Mouse (Mus musculus) monocyte, adult 59 days (primary cell): ENCODE results near the gene Galnt10. TPM values are rescaled to one million over a fixed set of nuclear protein-coding genes. Genes with fewer than 3 reads are reported as not detected.

Experiments used
- total RNA-seq, 2 experiments: library from RNA; stranded (reverse); gene quantifications; one replicate each; pipeline ENCODE4 v1.2.4; 2023

The Galnt10 gene
- total RNA-seq: 10 to 100 TPM; 43.9 to 44.2 TPM

DNA sequence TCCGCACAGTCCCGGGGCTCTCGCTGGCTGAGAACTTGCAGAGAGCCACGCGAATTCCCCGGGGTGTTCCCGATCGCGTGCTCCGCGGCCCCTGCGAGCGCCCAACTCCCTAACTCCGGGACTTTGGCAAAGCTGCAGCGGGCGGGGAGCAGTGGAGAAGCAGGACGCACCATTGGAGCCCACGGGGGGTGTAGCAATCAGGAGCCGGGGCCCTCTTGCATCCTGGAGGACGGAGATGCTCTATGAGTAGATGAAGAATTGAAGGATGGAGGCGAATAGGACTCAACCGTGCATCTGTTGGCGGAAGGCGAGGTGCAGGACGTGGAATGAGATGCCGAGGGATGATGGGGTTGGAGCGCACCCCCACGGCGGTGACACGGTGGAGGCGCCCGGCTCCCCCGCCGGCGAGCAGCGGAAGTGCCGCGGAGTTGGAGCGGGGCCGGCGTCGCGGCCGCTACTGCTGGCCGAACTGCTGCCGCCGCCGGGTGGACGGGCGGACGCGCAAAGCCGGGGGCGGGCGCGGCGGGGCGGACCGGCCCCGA lies at the start of gene Galnt10:
TSS of gene Galnt10 (plus strand) at position 425 of the 542 bp plus-strand sequence.

DNA sequence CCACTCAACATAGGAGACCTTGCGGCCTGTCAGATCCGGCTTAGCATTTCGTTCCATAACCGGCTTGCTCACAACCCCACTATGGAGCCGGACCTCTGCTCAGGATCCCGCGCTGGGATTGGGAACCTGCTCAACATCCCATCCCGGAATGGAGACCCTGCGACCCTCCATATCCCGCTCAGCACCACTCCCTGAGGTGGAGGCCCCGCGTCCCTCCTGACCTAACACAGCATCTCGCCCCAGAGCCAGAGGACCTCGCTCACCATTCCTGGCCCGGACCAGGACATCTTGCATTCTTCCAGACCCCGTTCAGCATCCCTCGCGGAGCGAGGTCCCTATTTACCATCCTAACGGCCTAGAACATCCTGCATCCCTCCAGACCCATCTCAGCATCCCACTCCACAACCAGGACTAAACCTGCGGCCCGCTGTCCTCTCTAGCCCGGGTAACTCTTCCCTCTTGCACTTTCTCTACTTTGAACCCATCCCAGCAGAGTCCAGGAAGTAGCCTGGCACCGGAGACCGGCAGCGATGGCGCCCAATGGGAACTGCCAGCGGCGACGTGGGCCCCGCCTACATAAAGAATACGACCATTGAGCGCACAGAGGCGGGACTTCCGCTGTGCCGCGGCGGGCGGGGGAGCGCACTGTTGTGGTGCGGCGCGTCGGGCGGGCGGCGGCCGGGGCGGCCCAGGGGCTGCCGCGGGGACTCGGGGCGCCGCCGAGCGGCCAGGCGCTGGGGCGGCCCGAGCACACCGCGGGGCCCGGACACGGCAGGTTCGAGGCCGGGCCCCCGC lies 155.9 kb downstream of the Galnt10 start, which contains the start of gene Sap30l:
TSS of gene Sap30l (plus strand) at position 667 of the 795 bp plus-strand sequence.

DNA sequence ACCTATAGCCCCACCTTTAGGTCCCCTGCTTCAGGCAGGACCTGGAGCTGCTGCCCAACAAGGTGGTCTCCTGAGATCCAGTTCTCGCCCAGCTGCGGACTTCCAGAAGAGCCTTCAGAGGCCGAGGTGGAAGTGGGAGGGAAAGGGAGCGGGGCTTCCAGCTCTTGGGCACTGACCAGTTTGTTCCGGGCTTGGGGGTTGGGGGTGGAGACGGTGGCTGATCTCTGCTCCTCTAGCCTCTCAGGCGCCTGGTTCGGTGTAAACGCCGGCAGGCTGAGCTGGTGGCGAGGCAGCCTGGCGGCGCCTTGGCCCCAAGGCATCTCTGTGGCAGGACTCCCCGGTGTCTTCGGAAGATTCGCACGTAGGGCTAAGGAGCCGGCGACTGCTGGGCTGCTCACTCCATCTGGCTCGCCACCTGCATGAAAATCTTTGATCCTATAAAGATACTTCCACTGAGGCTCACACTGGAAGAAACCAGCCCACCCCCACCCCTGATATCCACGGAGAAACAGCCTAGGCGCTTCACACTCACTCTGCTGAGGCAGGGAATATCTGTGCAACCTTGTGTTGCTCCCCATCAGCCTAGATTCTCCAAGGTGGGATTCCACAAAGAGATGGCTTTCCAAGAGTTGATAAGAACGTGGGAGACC lies 187.4 kb downstream of the Galnt10 start, which contains the start of gene Hand1:
TSS of gene Hand1 (minus strand) at position 267 of the 650 bp plus-strand sequence.

Other genes starting within 250 kb of the Galnt10 start
- 10 to 100 TPM; 37.4 to 43.6 TPM for gene Fam114a2, start 126.8 kb upstream of the Galnt10 start, total RNA-seq
- gene Mfap3, start 126.8 kb upstream of the Galnt10 start, total RNA-seq: 10 to 100 TPM; 47.6 to 49.0 TPM
- 10 to 100 TPM; 25.3 to 30.5 TPM for gene Sap30l, start 156.2 kb downstream of the Galnt10 start, total RNA-seq
- not detected for gene Hand1, start 187.4 kb downstream of the Galnt10 start, total RNA-seq